Mouse (Mus musculus) embryonic facial prominence, embryonic 15.5 days (tissue): ENCODE measurements at regions not wholly inside any gene's neighbourhood (a gene's known extent, or its start where the extent isn't known, plus 50 kb on each side); places are given as distances from the start of the nearest gene placed in this dataset.
A peak's percentile ranks its signal among the peaks of the same experiment; 100 is the strongest.

Experiments
- ATAC-seq: fragments of 200-750 bp; cut with Nextera tagmentation; 2 replicates; pipeline ENCODE4 v1.8.0; 2017; ENCODE audit warnings: low read depth, moderate TSS enrichment; ENCODE audit not compliant: insufficient number of reproducible peaks, low FRiP score, low TSS enrichment
- H3K27ac ChIP-seq: fragments of 300-500 bp; sonication (generic); replicated peaks from 2 replicates; pipeline ENCODE4 v1.5.1; 2015; ENCODE audit warnings: mild to moderate bottlenecking, inconsistent platforms
- H3K27me3 ChIP-seq: fragments of 300-500 bp; sonication (generic); 2 replicates; pipeline ENCODE4 v1.6.1; 2015; ENCODE audit warnings: inconsistent platforms
- H3K36me3 ChIP-seq: fragments of 300-500 bp; sonication (generic); 2 replicates; pipeline ENCODE4 v1.6.1; 2015; ENCODE audit warnings: mild to moderate bottlenecking, inconsistent platforms
- H3K4me1 ChIP-seq: fragments of 300-500 bp; sonication (generic); 2 replicates; pipeline ENCODE4 v1.6.1; 2015; ENCODE audit warnings: inconsistent platforms
- H3K4me2 ChIP-seq: fragments of 300-500 bp; sonication (generic); replicated peaks from 2 replicates; pipeline ENCODE4 v1.6.1; 2015; ENCODE audit warnings: mild to moderate bottlenecking, inconsistent platforms
- H3K4me3 ChIP-seq: fragments of 300-500 bp; sonication (generic); replicated peaks from 2 replicates; pipeline ENCODE4 v1.5.1; 2015; ENCODE audit warnings: mild to moderate bottlenecking, inconsistent platforms
- H3K9ac ChIP-seq: fragments of 300-500 bp; sonication (generic); 2 replicates; pipeline ENCODE4 v1.6.1; 2015; ENCODE audit warnings: inconsistent platforms
- H3K9me3 ChIP-seq: fragments of 300-500 bp; sonication (generic); replicated peaks from 2 replicates; pipeline ENCODE4 v1.6.1; 2016; ENCODE audit warnings: inconsistent platforms
- WGBS: fragments of 180-500 bp; shearing (Covaris S2); methylation state at CpG from one replicate; pipeline ENCODE4 v1.1.7; 2015; 5-methylcytosine and 5-hydroxymethylcytosine counted together

DNA sequence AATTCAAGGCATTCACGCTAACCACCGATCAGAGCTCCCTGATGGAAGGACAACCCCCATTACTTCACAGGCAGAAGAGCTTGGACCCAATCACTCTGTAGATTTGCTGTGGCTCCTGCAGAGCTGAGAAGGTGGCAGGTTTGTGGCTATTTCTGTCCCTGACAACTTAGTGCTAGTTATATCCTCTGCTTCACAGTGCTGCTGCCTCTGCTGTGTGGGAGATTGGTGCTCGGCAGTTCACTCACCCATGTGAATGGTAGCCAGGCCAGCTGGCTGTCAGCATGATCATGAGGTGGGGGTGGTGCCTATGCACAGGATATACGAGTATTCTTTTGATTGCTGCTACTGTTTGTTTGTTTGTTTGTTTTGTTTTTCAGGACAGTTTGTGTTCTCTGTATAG lies 113.9 kb downstream of the Gm10131 start:
- Histone ChIP-seq H3K27me3 (no peaks in the 10 kb centered on the region), H3K4me3 (no peak overlapping the region), H3K9me3 (no peaks in the 10 kb centered on the region), H3K9ac (no peak overlapping the region), H3K4me2 (no peak overlapping the region), H3K27ac (no peak overlapping the region), H3K4me1 (0 out of 2 replicates have a peak, but pooled peaks cover 4% of the 10 kb centered on the region), H3K36me3 (no peaks in the 10 kb centered on the region)
- no peak for ATAC-seq
- WGBS = 62% methylated on average over 4 of the region's 4 CpGs

DNA sequence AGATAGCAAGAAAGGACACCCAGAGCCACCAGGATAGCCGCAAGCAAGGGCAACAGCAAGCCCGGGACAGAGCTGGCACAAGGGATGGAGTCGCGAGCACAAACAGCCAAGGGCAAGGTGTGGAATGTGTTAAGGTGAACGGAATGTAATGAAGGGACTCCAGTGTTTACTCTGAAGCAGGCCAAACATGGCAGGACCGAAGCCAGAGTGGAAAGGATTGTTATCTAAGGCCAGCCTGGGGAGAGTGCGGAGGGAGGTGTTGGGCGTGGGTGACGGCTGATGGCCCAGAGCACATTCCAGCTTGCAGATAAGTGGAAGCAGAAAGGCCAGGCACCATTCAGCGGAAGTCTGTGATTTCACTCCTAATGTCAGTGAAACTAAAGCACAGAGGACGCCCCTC lies 118.6 kb downstream of the Gm10131 start:
- Histone ChIP-seq H3K9me3 (no peaks in the 10 kb centered on the region), H3K4me1 (peaks cover 12% of the 10 kb centered on the region; the same call in 1 of the 2 replicates), H3K27ac (no peak overlapping the region), H3K4me3 (no peak overlapping the region), H3K9ac (no peak overlapping the region), H3K27me3 (no peaks in the 10 kb centered on the region), H3K36me3 (no peaks in the 10 kb centered on the region), H3K4me2 (no peak overlapping the region)
- 25% methylated on average over 11 of the region's 11 CpGs for WGBS
- no peak for ATAC-seq

DNA sequence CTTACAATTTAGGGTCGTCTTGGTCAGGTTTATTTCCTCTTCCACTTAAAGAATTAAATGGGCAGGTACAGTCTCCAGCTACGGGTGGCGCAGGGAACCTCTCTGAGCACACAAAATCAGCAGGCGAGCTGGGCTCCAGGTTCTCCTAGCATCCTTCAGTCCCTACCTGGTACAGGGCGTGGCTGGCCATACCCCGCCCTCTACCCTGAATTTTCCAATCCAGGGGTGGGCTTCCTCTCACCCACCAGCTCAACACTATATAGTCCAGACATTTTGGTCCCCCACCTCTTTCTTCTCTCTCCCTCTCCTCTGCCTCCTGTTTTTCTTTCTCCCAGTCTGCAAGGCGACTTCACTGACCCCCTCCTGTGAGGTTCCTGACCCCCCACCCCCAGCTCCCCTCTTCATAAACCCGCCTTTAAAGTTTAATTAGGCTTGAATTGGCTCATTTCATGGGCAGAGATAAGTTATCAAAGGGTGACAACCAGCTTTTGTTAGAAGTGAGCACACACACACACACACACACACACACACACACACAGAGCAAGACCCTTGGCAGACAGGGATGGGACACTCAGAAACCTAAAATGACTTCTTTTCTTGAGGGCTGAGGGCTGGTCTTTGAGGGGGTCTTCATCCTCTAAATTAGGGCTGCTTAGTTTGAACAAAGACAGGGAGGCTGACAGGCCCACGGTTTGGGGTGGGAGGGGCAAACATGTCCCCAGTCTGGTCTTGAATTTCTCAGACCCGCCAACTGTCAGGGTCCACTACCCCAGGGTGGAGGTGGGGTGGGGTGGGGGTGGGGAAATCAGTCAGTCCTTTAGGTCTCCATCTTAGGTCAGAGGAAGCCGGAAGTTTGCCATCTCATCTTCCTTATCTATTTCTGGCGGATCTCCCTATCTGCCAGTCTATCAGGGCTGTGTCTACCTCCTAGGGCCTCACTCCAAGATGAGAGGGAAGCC lies 119.3 kb downstream of the Gm10131 start:
- WGBS = 51% methylated on average over 12 of the region's 12 CpGs
- no peak overlapping the region for H3K4me3 ChIP-seq
- no peaks in the 10 kb centered on the region for H3K27me3 ChIP-seq
- H3K9me3 ChIP-seq = no peaks in the 10 kb centered on the region
- peaks cover 12% of the 10 kb centered on the region; the same call in 1 of the 2 replicates for H3K4me1 ChIP-seq
- H3K4me2 ChIP-seq = peak overlapping the region; percentile 21
- H3K27ac ChIP-seq = no peak overlapping the region
- no peak for ATAC-seq
- no peak overlapping the region for H3K9ac ChIP-seq
- H3K36me3 ChIP-seq = no peaks in the 10 kb centered on the region

GRCm38 (mm10) chr8:33991165-33991916 lies 120.2 kb downstream of the Gm10131 start:
- H3K9ac ChIP-seq = no peak overlapping the region
- peak overlapping the region; percentile 21 for H3K4me2 ChIP-seq
- no peaks in the 10 kb centered on the region for H3K27me3 ChIP-seq
- WGBS = 31% methylated on average over 17 of the region's 17 CpGs
- peaks cover 12% of the 10 kb centered on the region; the same call in 1 of the 2 replicates for H3K4me1 ChIP-seq
- no peak for ATAC-seq
- H3K36me3 ChIP-seq = no peaks in the 10 kb centered on the region
- H3K4me3 ChIP-seq = 0 out of 2 replicates have a peak overlapping the region, but pooled peaks have one; percentile 7
- H3K27ac ChIP-seq = no peak overlapping the region
- H3K9me3 ChIP-seq = no peaks in the 10 kb centered on the region

GRCm38 (mm10) chr8:33990039-33990438 lies 121.5 kb downstream of the Gm10131 start:
- Histone ChIP-seq H3K9me3 (no peaks in the 10 kb centered on the region), H3K9ac (no peak overlapping the region), H3K27ac (no peak overlapping the region), H3K4me1 (peaks cover 12% of the 10 kb centered on the region; the same call in 1 of the 2 replicates), H3K4me2 (no peak overlapping the region), H3K27me3 (no peaks in the 10 kb centered on the region), H3K36me3 (no peaks in the 10 kb centered on the region), H3K4me3 (no peak overlapping the region)
- 67% methylated on average over 9 of the region's 9 CpGs for WGBS
- ATAC-seq = no peak

- H3K9ac ChIP-seq = no peak overlapping the region
- WGBS = 73% methylated on average over 10 of the region's 10 CpGs
- H3K4me2 ChIP-seq = no peak overlapping the region
- no peaks in the 10 kb centered on the region for H3K9me3 ChIP-seq
- no peaks in the 10 kb centered on the region for H3K27me3 ChIP-seq
- peaks cover 9% of the 10 kb centered on the region; the same call in 1 of the 2 replicates for H3K4me1 ChIP-seq
- no peaks in the 10 kb centered on the region for H3K36me3 ChIP-seq
- no peak overlapping the region for H3K4me3 ChIP-seq
- ATAC-seq = no peak
- no peak overlapping the region for H3K27ac ChIP-seq
These were observed 123.8 kb downstream of the Gm10131 start for GRCm38 (mm10) chr8:33987755-33988104.

- no peak for ATAC-seq
- Histone ChIP-seq H3K4me3 (no peak overlapping the region), H3K27me3 (no peaks in the 10 kb centered on the region), H3K9me3 (no peaks in the 10 kb centered on the region), H3K27ac (no peak overlapping the region), H3K4me2 (no peak overlapping the region), H3K4me1 (peaks cover 8% of the 10 kb centered on the region; the same call in 1 of the 2 replicates), H3K9ac (no peak overlapping the region), H3K36me3 (no peaks in the 10 kb centered on the region)
- WGBS = 80% methylated on average over 14 of the region's 15 CpGs
These were observed 124.3 kb downstream of the Gm10131 start for GRCm38 (mm10) chr8:33987091-33987754.

- no peaks in the 10 kb centered on the region for H3K27me3 ChIP-seq
- peaks cover 5% of the 10 kb centered on the region; the same call in 1 of the 2 replicates for H3K4me1 ChIP-seq
- WGBS = 91% methylated on average over 6 of the region's 6 CpGs
- ATAC-seq = no peak
- H3K4me3 ChIP-seq = no peak overlapping the region
- H3K4me2 ChIP-seq = no peak overlapping the region
- H3K36me3 ChIP-seq = no peaks in the 10 kb centered on the region
- H3K9me3 ChIP-seq = no peaks in the 10 kb centered on the region
- no peak overlapping the region for H3K27ac ChIP-seq
- no peak overlapping the region for H3K9ac ChIP-seq
These were observed 124.9 kb downstream of the Gm10131 start for GRCm38 (mm10) chr8:33986657-33987056.

GRCm38 (mm10) chr8:33985430-33985977 lies 126.0 kb downstream of the Gm10131 start:
- Histone ChIP-seq H3K4me2 (no peak overlapping the region), H3K9me3 (no peaks in the 10 kb centered on the region), H3K27me3 (no peaks in the 10 kb centered on the region), H3K9ac (no peak overlapping the region), H3K4me3 (no peak overlapping the region), H3K27ac (no peak overlapping the region), H3K4me1 (no peaks in the 10 kb centered on the region), H3K36me3 (no peaks in the 10 kb centered on the region)
- ATAC-seq = no peak
- WGBS = 62% methylated on average over 11 of the region's 11 CpGs

DNA sequence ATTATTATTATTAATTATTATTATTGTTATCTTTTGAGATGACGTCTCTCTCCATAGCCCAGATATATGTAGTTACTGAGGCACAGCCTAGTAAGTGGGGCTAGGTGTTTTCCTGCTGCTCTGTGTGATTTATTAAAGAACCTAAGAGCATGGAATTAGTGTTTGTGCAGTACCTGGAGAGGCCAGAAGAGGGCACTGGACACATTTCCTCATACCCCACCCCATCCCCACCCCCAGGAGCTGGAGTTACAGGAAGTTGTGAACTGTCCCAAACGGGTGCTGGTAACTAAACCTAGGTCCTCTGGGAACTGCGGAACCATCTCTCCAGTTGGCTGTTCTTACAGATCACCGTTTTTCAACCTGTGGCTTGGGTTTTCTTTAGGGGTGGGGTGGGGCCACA lies 129.9 kb downstream of the Gm10131 start:
- H3K4me2 ChIP-seq = no peak overlapping the region
- H3K27me3 ChIP-seq = no peaks in the 10 kb centered on the region
- ATAC-seq = no peak
- peaks cover 6% of the 10 kb centered on the region; the same call in 1 of the 2 replicates for H3K4me1 ChIP-seq
- H3K4me3 ChIP-seq = no peak overlapping the region
- no peaks in the 10 kb centered on the region for H3K36me3 ChIP-seq
- H3K9ac ChIP-seq = no peak overlapping the region
- H3K27ac ChIP-seq = no peak overlapping the region
- 69% methylated on average over 4 of the region's 4 CpGs for WGBS
- no peaks in the 10 kb centered on the region for H3K9me3 ChIP-seq

DNA sequence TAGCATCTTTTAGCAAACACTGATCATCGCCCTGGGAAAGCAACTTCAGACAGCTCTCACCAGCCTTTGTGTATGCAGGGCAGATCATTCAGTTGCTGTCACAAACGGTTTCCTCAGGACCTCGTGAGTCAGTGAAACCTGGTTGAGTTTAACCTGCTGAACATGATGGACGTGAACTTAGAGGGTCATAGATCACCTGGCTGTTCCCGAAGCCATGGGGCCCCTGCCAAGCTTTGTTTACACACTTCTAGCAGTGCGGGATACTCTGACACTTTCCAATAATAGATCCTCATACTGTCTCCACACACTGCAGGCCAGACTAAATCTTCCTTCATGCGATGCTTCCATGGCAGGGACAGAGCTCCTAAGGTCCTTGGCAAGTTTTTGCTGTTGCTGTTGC lies 130.5 kb downstream of the Gm10131 start:
- 69% methylated on average over 7 of the region's 7 CpGs for WGBS
- Histone ChIP-seq H3K36me3 (no peaks in the 10 kb centered on the region), H3K27ac (no peak overlapping the region), H3K27me3 (no peaks in the 10 kb centered on the region), H3K4me3 (no peak overlapping the region), H3K9me3 (no peaks in the 10 kb centered on the region), H3K4me2 (no peak overlapping the region), H3K4me1 (peaks cover 6% of the 10 kb centered on the region; the same call in 1 of the 2 replicates), H3K9ac (no peak overlapping the region)
- no peak for ATAC-seq
